Mouse (Mus musculus): Measurements from ENCODE around the gene Reg1. TPM values are rescaled to one million over a fixed set of nuclear protein-coding genes. Genes with fewer than 3 reads are reported as not detected.
A peak's percentile ranks its signal among the peaks of the same experiment; 100 is the strongest.
"Not testable (repeated sequence)": the region's sequence is repeated elsewhere in the genome, so short reads cannot be mapped to it uniquely, and the experiment has no call there.

Gene Reg1
- 91.9 and 102 TPM in 2 replicates for polyA plus RNA-seq (2015; fragmentation: Nextera tagmentation; extraction: Ambion mirVana)

DNA sequence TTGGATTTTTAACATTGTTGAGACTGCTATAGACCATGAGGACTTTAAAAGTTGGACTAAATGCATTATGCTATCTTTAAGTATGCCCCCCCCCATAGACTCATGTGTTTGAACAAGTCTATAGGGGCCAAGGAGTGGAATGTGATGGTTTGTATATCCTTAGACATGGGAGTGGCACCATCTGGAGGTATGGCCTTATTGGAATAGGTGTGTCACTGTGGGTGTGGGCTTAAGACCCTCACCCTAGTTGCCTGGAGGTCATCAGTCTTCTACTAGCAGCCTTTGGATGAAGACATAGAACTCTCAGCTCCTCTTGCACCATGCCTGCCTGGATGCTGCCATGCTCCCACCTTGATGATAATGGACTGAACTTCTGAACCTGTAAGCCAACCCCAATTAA, at the start of gene Reg1:
TSS of gene Reg1 (plus strand) at position 301 of the 400 bp plus-strand sequence.
- H3K36me3 ChIP-seq (ENCODE audit: control insufficient read depth, insufficient read depth, low read length); ATAC-seq (ENCODE audit: insufficient read depth, low FRiP score); H3K9me3 ChIP-seq (replicated peaks; ENCODE audit: control insufficient read depth, low read length); H3K4me3 ChIP-seq (replicated peaks; ENCODE audit: low read length); H3K4me1 ChIP-seq (ENCODE audit: control insufficient read depth, insufficient read depth, low read length); H3K9ac ChIP-seq (ENCODE audit: low read length); H3K4me2 ChIP-seq (ENCODE audit: low read depth, low read length); H3K27ac ChIP-seq (ENCODE audit: low read length); H3K27me3 ChIP-seq (ENCODE audit: control insufficient read depth, insufficient read depth, low read length): not testable (repeated sequence)

DNA sequence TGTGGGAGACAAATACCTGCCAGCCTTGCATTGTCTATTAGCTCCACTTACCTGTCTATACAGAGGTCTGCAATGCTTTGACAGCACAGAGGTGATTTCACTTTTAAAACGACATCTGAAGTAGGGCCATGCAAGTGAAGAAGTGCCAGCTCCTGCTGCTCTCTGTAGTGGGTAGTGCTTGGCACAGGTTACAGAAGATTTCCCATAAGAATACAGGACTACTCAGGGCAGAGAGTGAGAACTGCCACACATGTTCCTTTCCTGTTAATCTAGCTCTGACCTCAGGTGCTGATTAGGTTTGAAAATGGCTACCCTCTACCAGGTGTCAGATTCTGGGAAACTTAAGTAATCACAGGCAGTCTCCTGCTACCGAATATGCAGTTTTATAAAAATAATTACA, 43.7 kb upstream of the Reg1 start, which contains the start of gene Reg3d:
TSS of gene Reg3d (minus strand) at position 101 of the 400 bp plus-strand sequence.
- Histone ChIP-seq H3K9ac (ENCODE audit: low read length) (no peak within 1 kb of the TSS), H3K4me1 (ENCODE audit: control insufficient read depth, insufficient read depth, low read length) (no peaks in the 10 kb centered on the region), H3K27me3 (ENCODE audit: control insufficient read depth, insufficient read depth, low read length) (no peaks in the 10 kb centered on the region), H3K4me2 (ENCODE audit: low read depth, low read length) (no peak within 1 kb of the TSS), H3K36me3 (ENCODE audit: control insufficient read depth, insufficient read depth, low read length) (no peaks in the 10 kb centered on the region), H3K9me3 (replicated peaks; ENCODE audit: control insufficient read depth, low read length) (no peaks in the 10 kb centered on the region), H3K4me3 (replicated peaks; ENCODE audit: low read length) (no peak within 1 kb of the TSS), H3K27ac (ENCODE audit: low read length) (no peak within 1 kb of the TSS)
- 60% methylated on average over 2 of the region's 2 CpGs for WGBS
- ATAC-seq (ENCODE audit: insufficient read depth, low FRiP score) = no peak

- Histone ChIP-seq H3K27ac (ENCODE audit: low read length) (no peak within 1 kb of the TSS), H3K36me3 (ENCODE audit: control insufficient read depth, insufficient read depth, low read length) (no peaks in the 10 kb centered on the region), H3K9ac (ENCODE audit: low read length) (no peak within 1 kb of the TSS), H3K27me3 (ENCODE audit: control insufficient read depth, insufficient read depth, low read length) (no peaks in the 10 kb centered on the region), H3K4me1 (ENCODE audit: control insufficient read depth, insufficient read depth, low read length) (no peaks in the 10 kb centered on the region), H3K9me3 (replicated peaks; ENCODE audit: control insufficient read depth, low read length) (no peaks in the 10 kb centered on the region), H3K4me2 (ENCODE audit: low read depth, low read length) (no peak within 1 kb of the TSS), H3K4me3 (replicated peaks; ENCODE audit: low read length) (no peak within 1 kb of the TSS)
- ATAC-seq (ENCODE audit: insufficient read depth, low FRiP score) = no peak
Observed at GRCm38 (mm10) chr6:78380409-78380808, 42.1 kb upstream of the Reg1 start, which contains the start of gene Reg3a. Gene Reg3a, plus strand, starts transcription at chr6:78380709.

- WGBS = 86% methylated on average over 3 of the region's 3 CpGs
- H3K27ac ChIP-seq (ENCODE audit: low read length) = no peak overlapping the region
- H3K4me1 ChIP-seq (ENCODE audit: control insufficient read depth, insufficient read depth, low read length) = no peaks in the 10 kb centered on the region
- no peak for ATAC-seq (ENCODE audit: insufficient read depth, low FRiP score)
- H3K9ac ChIP-seq (ENCODE audit: low read length) = no peak overlapping the region
- H3K27me3 ChIP-seq (ENCODE audit: control insufficient read depth, insufficient read depth, low read length) = no peaks in the 10 kb centered on the region
- H3K9me3 ChIP-seq (replicated peaks; ENCODE audit: control insufficient read depth, low read length) = no peaks in the 10 kb centered on the region
- no peak overlapping the region for H3K4me2 ChIP-seq (ENCODE audit: low read depth, low read length)
- no peaks in the 10 kb centered on the region for H3K36me3 ChIP-seq (ENCODE audit: control insufficient read depth, insufficient read depth, low read length)
- H3K4me3 ChIP-seq (replicated peaks; ENCODE audit: low read length) = no peak overlapping the region
Observed at GRCm38 (mm10) chr6:78385609-78386008, 36.9 kb upstream of the Reg1 start.

GRCm38 (mm10) chr6:78395323-78395722, 27.2 kb upstream of the Reg1 start, which contains the start of gene Reg2:
Gene Reg2, plus strand, starts transcription at chr6:78395623.
- not testable (repeated sequence) for H3K4me1 ChIP-seq (ENCODE audit: control insufficient read depth, insufficient read depth, low read length); ATAC-seq (ENCODE audit: insufficient read depth, low FRiP score); H3K4me2 ChIP-seq (ENCODE audit: low read depth, low read length); H3K4me3 ChIP-seq (replicated peaks; ENCODE audit: low read length); H3K9ac ChIP-seq (ENCODE audit: low read length); H3K27ac ChIP-seq (ENCODE audit: low read length); H3K36me3 ChIP-seq (ENCODE audit: control insufficient read depth, insufficient read depth, low read length); H3K9me3 ChIP-seq (replicated peaks; ENCODE audit: control insufficient read depth, low read length); H3K27me3 ChIP-seq (ENCODE audit: control insufficient read depth, insufficient read depth, low read length)
- 98% methylated on average over 4 of the region's 17 CpGs for WGBS

DNA sequence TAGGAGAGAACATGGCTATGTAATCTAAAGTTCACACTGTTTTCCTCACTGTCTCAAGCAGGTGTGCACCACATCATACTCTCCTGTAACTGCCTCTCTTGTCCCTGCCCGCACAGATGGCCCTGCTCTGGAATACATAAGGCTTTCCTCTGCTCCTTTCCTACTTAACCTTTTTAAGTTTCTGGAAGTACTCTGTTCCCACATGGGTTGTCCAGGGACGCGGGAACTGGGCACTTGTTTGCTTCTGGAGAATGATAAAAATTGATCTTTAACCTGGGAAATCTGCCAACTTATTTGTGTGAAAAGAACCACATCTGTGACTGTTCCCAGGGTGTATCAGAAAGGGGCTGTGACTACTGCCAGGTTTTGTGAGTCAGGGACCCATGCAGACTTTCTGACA, 3.0 kb downstream of the Reg1 start:
- ATAC-seq (ENCODE audit: insufficient read depth, low FRiP score) = peak; percentile 50; the same call in 1 of the 2 replicates
- Histone ChIP-seq H3K36me3 (ENCODE audit: control insufficient read depth, insufficient read depth, low read length) (no peaks in the 10 kb centered on the region), H3K27me3 (ENCODE audit: control insufficient read depth, insufficient read depth, low read length) (no peaks in the 10 kb centered on the region), H3K9ac (ENCODE audit: low read length) (no peak overlapping the region), H3K27ac (ENCODE audit: low read length) (no peak overlapping the region), H3K9me3 (replicated peaks; ENCODE audit: control insufficient read depth, low read length) (no peaks in the 10 kb centered on the region), H3K4me3 (replicated peaks; ENCODE audit: low read length) (no peak overlapping the region), H3K4me2 (ENCODE audit: low read depth, low read length) (no peak overlapping the region), H3K4me1 (ENCODE audit: control insufficient read depth, insufficient read depth, low read length) (no peaks in the 10 kb centered on the region)
- WGBS = 56% methylated on average over 3 of the region's 3 CpGs

GRCm38 (mm10) chr6:78447202-78447601, 24.7 kb downstream of the Reg1 start:
- Histone ChIP-seq H3K9ac (ENCODE audit: low read length) (no peak overlapping the region), H3K4me1 (ENCODE audit: control insufficient read depth, insufficient read depth, low read length) (no peaks in the 10 kb centered on the region), H3K9me3 (replicated peaks; ENCODE audit: control insufficient read depth, low read length) (no peaks in the 10 kb centered on the region), H3K27me3 (ENCODE audit: control insufficient read depth, insufficient read depth, low read length) (no peaks in the 10 kb centered on the region), H3K36me3 (ENCODE audit: control insufficient read depth, insufficient read depth, low read length) (no peaks in the 10 kb centered on the region), H3K4me3 (replicated peaks; ENCODE audit: low read length) (no peak overlapping the region), H3K4me2 (ENCODE audit: low read depth, low read length) (no peak overlapping the region), H3K27ac (ENCODE audit: low read length) (no peak overlapping the region)
- WGBS = 48% methylated on average over 1 of the region's 1 CpGs
- ATAC-seq (ENCODE audit: insufficient read depth, low FRiP score) = no peak

DNA sequence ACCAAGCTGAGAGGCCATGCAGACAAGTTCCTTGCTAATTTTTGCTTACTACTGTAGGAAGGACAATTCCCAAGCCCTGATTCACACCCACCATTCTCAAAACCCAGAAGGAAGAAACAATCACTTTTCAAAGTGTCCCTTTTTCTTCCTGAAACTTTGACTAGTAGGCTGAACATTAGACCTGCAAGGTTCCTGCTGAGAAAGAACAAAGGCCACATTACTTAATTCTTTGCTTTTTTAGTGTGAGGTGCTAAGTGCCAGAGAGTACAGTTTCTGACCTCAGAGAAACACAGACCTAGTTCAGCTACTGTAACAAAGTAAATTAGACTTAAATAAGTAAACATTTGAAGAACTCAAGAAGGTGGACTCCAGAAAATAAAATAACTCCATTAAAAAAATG, 25.9 kb downstream of the Reg1 start:
- ATAC-seq (ENCODE audit: insufficient read depth, low FRiP score) = no peak
- Histone ChIP-seq H3K4me3 (replicated peaks; ENCODE audit: low read length) (no peak overlapping the region), H3K27me3 (ENCODE audit: control insufficient read depth, insufficient read depth, low read length) (no peaks in the 10 kb centered on the region), H3K27ac (ENCODE audit: low read length) (no peak overlapping the region), H3K9ac (ENCODE audit: low read length) (no peak overlapping the region), H3K4me1 (ENCODE audit: control insufficient read depth, insufficient read depth, low read length) (no peaks in the 10 kb centered on the region), H3K4me2 (ENCODE audit: low read depth, low read length) (no peak overlapping the region), H3K9me3 (replicated peaks; ENCODE audit: control insufficient read depth, low read length) (no peaks in the 10 kb centered on the region), H3K36me3 (ENCODE audit: control insufficient read depth, insufficient read depth, low read length) (no peaks in the 10 kb centered on the region)

- H3K27me3 ChIP-seq (ENCODE audit: control insufficient read depth, insufficient read depth, low read length) = no peaks in the 10 kb centered on the region
- H3K4me1 ChIP-seq (ENCODE audit: control insufficient read depth, insufficient read depth, low read length) = no peaks in the 10 kb centered on the region
- no peak overlapping the region for H3K4me2 ChIP-seq (ENCODE audit: low read depth, low read length)
- no peak for ATAC-seq (ENCODE audit: insufficient read depth, low FRiP score)
- no peak overlapping the region for H3K9ac ChIP-seq (ENCODE audit: low read length)
- no peak overlapping the region for H3K4me3 ChIP-seq (replicated peaks; ENCODE audit: low read length)
- WGBS = 93% methylated on average over 2 of the region's 2 CpGs
- no peaks in the 10 kb centered on the region for H3K36me3 ChIP-seq (ENCODE audit: control insufficient read depth, insufficient read depth, low read length)
- H3K27ac ChIP-seq (ENCODE audit: low read length) = no peak overlapping the region
- no peaks in the 10 kb centered on the region for H3K9me3 ChIP-seq (replicated peaks; ENCODE audit: control insufficient read depth, low read length)
Observed at GRCm38 (mm10) chr6:78452804-78453203, 30.3 kb downstream of the Reg1 start.

All from stomach, embryonic 16.5 days (tissue).